Mouse (Mus musculus): ENCODE data around the gene Pygo1. TPM values are rescaled to one million over a fixed set of nuclear protein-coding genes. Genes with fewer than 3 reads are reported as not detected.

Pygo1 gene
- polyA plus RNA-seq, 1 experiment from 2014 or later, result 8.4 TPM

GRCm38 (mm10) chr9:72931166-72931790, 5.8 kb downstream of the Pygo1 start:
- DNase-seq (ENCODE audit: low read depth, low spot score), result no peak
- in situ Hi-C loops (cut with MboI; ENCODE audit: low pct_unique_long_range_greater_than_20kb), result no loop called here
- ChIA-PET POLR2A (no interaction called here), CTCF (no interaction called here)
- ATAC-seq, result no peak
- H3K27me3 ChIP-seq, result no peaks in the 10 kb centered on the region
- TF ChIP-seq CTCF (IDR thresholded peaks at IDR 0.05), result no peak

- in situ Hi-C loops (cut with MboI; ENCODE audit: low pct_unique_long_range_greater_than_20kb), result no loop called here
- H3K27me3 ChIP-seq, result no peaks in the 10 kb centered on the region
- ATAC-seq, result no peak
These were observed 9.9 kb downstream of the Pygo1 start for GRCm38 (mm10) chr9:72935309-72935708.

GRCm38 (mm10) chr9:72936301-72936700, 10.9 kb downstream of the Pygo1 start:
- CTCF ChIA-PET, result interaction anchor here (0.7 to 1.8 kb wide), 4 partner anchors 10 to 170 kb away, joined by 3 to 5 read pairs (median 4); no protein-coding TSS in a partner anchor
- in situ Hi-C loops (cut with MboI; ENCODE audit: low pct_unique_long_range_greater_than_20kb), result no loop called here

More at GRCm38 (mm10) chr9:72935309-72935708, 9.9 kb downstream of the Pygo1 start:
- TF ChIP-seq CTCF (IDR thresholded peaks at IDR 0.05), result peak; percentile 60
- ChIA-PET POLR2A (no interaction called here), CTCF (interaction anchor here (1.4 to 1.6 kb wide), 2 partner anchors 9 to 169 kb away, joined by 3 to 4 read pairs; no protein-coding TSS in a partner anchor)
- no peak for DNase-seq (ENCODE audit: low read depth, low spot score)

GRCm38 (mm10) chr9:72943424-72943823, 18.0 kb downstream of the Pygo1 start:
- DNase-seq (ENCODE audit: low read depth, low spot score), result no peak
- ChIA-PET POLR2A (interaction anchor here (0.6 kb wide), 1 partner anchor 40 kb away, joined by 4 read pairs; no protein-coding TSS in a partner anchor), CTCF (interaction anchor here (1.1 kb wide), 1 partner anchor 8 kb away, joined by 3 read pairs; no protein-coding TSS in a partner anchor)
- no peak for ATAC-seq
- H3K27me3 ChIP-seq, result no peaks in the 10 kb centered on the region
- TF ChIP-seq CTCF (IDR thresholded peaks at IDR 0.05), result peak; percentile 51
- in situ Hi-C loops (cut with MboI; ENCODE audit: low pct_unique_long_range_greater_than_20kb), result no loop called here

More at GRCm38 (mm10) chr9:72936301-72936700, 10.9 kb downstream of the Pygo1 start:
- no peak for TF ChIP-seq CTCF (IDR thresholded peaks at IDR 0.05)
- DNase-seq (ENCODE audit: low read depth, low spot score) (no peak), ATAC-seq (no peak)
- POLR2A ChIA-PET, result no interaction called here
- no peaks in the 10 kb centered on the region for H3K27me3 ChIP-seq

- ATAC-seq (no peak), DNase-seq (ENCODE audit: low read depth, low spot score) (no peak)
- ChIA-PET CTCF (interaction anchor here (0.6 to 1.1 kb wide), 2 partner anchors 9 to 1800 kb away, joined by 3 read pairs; no protein-coding TSS in a partner anchor), POLR2A (interaction anchor here (0.6 kb wide), 1 partner anchor 40 kb away, joined by 4 read pairs; no protein-coding TSS in a partner anchor)
- no peak for TF ChIP-seq CTCF (IDR thresholded peaks at IDR 0.05)
- no peaks in the 10 kb centered on the region for H3K27me3 ChIP-seq
- in situ Hi-C loops (cut with MboI; ENCODE audit: low pct_unique_long_range_greater_than_20kb), result no loop called here
These were observed 18.8 kb downstream of the Pygo1 start for GRCm38 (mm10) chr9:72944286-72944685.

- no peaks in the 10 kb centered on the region for H3K27me3 ChIP-seq
- ChIA-PET POLR2A (no interaction called here), CTCF (interaction anchor here (0.8 to 1.6 kb wide), 2 partner anchors 9 to 10 kb away, joined by 3 to 5 read pairs; no protein-coding TSS in a partner anchor)
- in situ Hi-C loops (cut with MboI; ENCODE audit: low pct_unique_long_range_greater_than_20kb), result no loop called here
- ATAC-seq (no peak), DNase-seq (ENCODE audit: low read depth, low spot score) (no peak)
- TF ChIP-seq CTCF (IDR thresholded peaks at IDR 0.05), result peak; percentile 42
These were observed 21.6 kb downstream of the Pygo1 start for GRCm38 (mm10) chr9:72947010-72947409.

GRCm38 (mm10) chr9:72949572-72949971, 24.1 kb downstream of the Pygo1 start:
- in situ Hi-C loops (cut with MboI; ENCODE audit: low pct_unique_long_range_greater_than_20kb), result no loop called here
- no peak for DNase-seq (ENCODE audit: low read depth, low spot score)
- no peak for TF ChIP-seq CTCF (IDR thresholded peaks at IDR 0.05)
- ChIA-PET POLR2A (no interaction called here), CTCF (no interaction called here)
- no peaks in the 10 kb centered on the region for H3K27me3 ChIP-seq
- no peak for ATAC-seq

- TF ChIP-seq CTCF (IDR thresholded peaks at IDR 0.05), result peak; percentile 62
- no peak for ATAC-seq
- CTCF ChIA-PET, result interaction anchor here (1.4 to 1.5 kb wide), 2 partner anchors 11 to 44 kb away, joined by 3 to 4 read pairs; no protein-coding TSS in a partner anchor
- no peak for DNase-seq (ENCODE audit: low read depth, low spot score)
- H3K27me3 ChIP-seq, result no peaks in the 10 kb centered on the region
- POLR2A ChIA-PET, result no interaction called here
- in situ Hi-C loops (cut with MboI; ENCODE audit: low pct_unique_long_range_greater_than_20kb), result loop anchor here (5.0 kb wide), 1 partner anchor 138 kb away; no protein-coding TSS in a partner anchor
These were observed 29.3 kb downstream of the Pygo1 start for GRCm38 (mm10) chr9:72954746-72955145.

- H3K27me3 ChIP-seq, result no peaks in the 10 kb centered on the region
- ChIA-PET POLR2A (no interaction called here), CTCF (interaction anchor here (0.7 to 1.5 kb wide), 6 partner anchors 10 to 135 kb away, joined by 3 to 4 read pairs (median 3); no protein-coding TSS in a partner anchor)
- ATAC-seq (peak; percentile 51), DNase-seq (ENCODE audit: low read depth, low spot score) (no peak)
- peak; percentile 70 for TF ChIP-seq CTCF (IDR thresholded peaks at IDR 0.05)
- in situ Hi-C loops (cut with MboI; ENCODE audit: low pct_unique_long_range_greater_than_20kb), result loop anchor here (5.0 kb wide), 1 partner anchor 137 kb away; no protein-coding TSS in a partner anchor
These were observed 30.1 kb downstream of the Pygo1 start for GRCm38 (mm10) chr9:72955546-72955945.

GRCm38 (mm10) chr9:72958521-72959450, 33.3 kb downstream of the Pygo1 start, which contains the start of the genes Dyx1c1 and Gm44503:
Gene Dyx1c1 (plus strand): TSS chr9:72958785.
Gene Gm44503 (plus strand): TSS chr9:72958852.
- ATAC-seq (no peak), DNase-seq (ENCODE audit: low read depth, low spot score) (no peak)
- in situ Hi-C loops (cut with MboI; ENCODE audit: low pct_unique_long_range_greater_than_20kb), result loop anchor here (5.0 kb wide), 1 partner anchor 134 kb away; no protein-coding TSS in a partner anchor
- TF ChIP-seq CTCF (IDR thresholded peaks at IDR 0.05), result no peak
- CTCF ChIA-PET, result interaction anchor here (0.6 to 1.2 kb wide), 3 partner anchors 10 to 46 kb away, joined by 3 read pairs; no protein-coding TSS in a partner anchor
- no peaks in the 10 kb centered on the region for H3K27me3 ChIP-seq
- POLR2A ChIA-PET, result interaction anchor here (0.6 kb wide), 1 partner anchor 565 kb away, joined by 3 read pairs; no protein-coding TSS in a partner anchor

Data from Patski (cell line).